Mouse (Mus musculus): ENCODE results near the gene Fam110a.

DNA sequence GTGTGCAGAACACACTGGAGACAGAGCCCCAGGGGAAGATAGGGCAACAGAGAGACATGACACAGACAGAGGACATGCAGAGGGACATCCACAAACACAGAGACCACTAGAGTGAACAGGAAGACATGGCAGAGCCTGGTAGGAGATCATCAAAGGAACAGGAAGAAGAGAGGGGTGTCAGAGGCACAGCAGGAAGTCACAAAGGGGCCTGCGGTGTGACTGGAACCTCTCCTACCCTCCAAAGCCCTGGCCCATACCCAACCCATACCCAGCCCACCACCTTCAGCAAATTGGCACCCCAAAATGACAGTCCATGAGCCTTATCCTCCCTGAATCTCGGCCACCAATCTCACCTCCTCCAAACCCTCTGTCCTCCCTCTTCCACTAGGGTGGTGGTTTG, 35.9 kb downstream of the Fam110a start:
- TF ChIP-seq CEBPB (IDR thresholded peaks at IDR 0.05; ENCODE audit: low read depth) (no peak), CTCF (IDR thresholded peaks at IDR 0.05; ENCODE audit: control insufficient read depth, insufficient read depth, insufficient read length) (no peak), USF1 (IDR thresholded peaks at IDR 0.05; ENCODE audit: low read depth) (no peak), MYOG (IDR thresholded peaks at IDR 0.05; ENCODE audit: control insufficient read depth, extremely low read depth, insufficient read length) (no peak), MYOD1 (IDR thresholded peaks at IDR 0.05; ENCODE audit: control insufficient read depth, insufficient read length, low read depth) (no peak), MAX (IDR thresholded peaks at IDR 0.05) (no peak), FOSL1 (IDR thresholded peaks at IDR 0.05; ENCODE audit: insufficient read depth, low read length, poor library complexity, severe bottlenecking) (no peak)

All from C2C12 (cell line).